Mouse (Mus musculus) cerebellum, adult 2 months (tissue): ENCODE measurements around the gene Btbd7.

Source experiments
- CTCF ChIP-seq: fragments of 200-500 bp; IDR thresholded peaks from 2 replicates; pipeline ENCODE4 v1.5.1; 2011; ENCODE audit warnings: low read depth, mild to moderate bottlenecking, control low read depth, low read length, moderate library complexity, borderline replicate concordance; ENCODE audit not compliant: insufficient read depth
- POLR2A ChIP-seq: fragments of 200-500 bp; IDR thresholded peaks from 2 replicates; pipeline ENCODE4 v1.6.1; 2011; ENCODE audit warnings: low read length, control low read depth, borderline replicate concordance; ENCODE audit not compliant: insufficient read depth

- no peak for TF ChIP-seq CTCF
- TF ChIP-seq POLR2A: no peak
Measured at GRCm38 (mm10) chr12:102916073-102916472, 37.8 kb upstream of the Btbd7 start.
